Mouse (Mus musculus) thymus, adult 2 months (tissue): Measurements from ENCODE around the gene Tmem33.

ENCODE experiments used
- CTCF ChIP-seq: fragments of 200-500 bp; IDR thresholded peaks from 2 replicates; pipeline ENCODE4 v1.5.1; 2012; ENCODE audit warnings: mild to moderate bottlenecking, control low read depth, low read length, moderate library complexity, borderline replicate concordance; ENCODE audit not compliant: control insufficient read depth, poor library complexity, insufficient read depth; ENCODE audit errors: extremely low read depth
- POLR2A ChIP-seq: fragments of 200-500 bp; IDR thresholded peaks from 2 replicates; pipeline ENCODE4 v1.6.1; 2012; ENCODE audit warnings: mild to moderate bottlenecking, low read length, control low read depth, moderate library complexity; ENCODE audit not compliant: control insufficient read depth, poor library complexity, insufficient read depth; ENCODE audit errors: extremely low read depth

DNA sequence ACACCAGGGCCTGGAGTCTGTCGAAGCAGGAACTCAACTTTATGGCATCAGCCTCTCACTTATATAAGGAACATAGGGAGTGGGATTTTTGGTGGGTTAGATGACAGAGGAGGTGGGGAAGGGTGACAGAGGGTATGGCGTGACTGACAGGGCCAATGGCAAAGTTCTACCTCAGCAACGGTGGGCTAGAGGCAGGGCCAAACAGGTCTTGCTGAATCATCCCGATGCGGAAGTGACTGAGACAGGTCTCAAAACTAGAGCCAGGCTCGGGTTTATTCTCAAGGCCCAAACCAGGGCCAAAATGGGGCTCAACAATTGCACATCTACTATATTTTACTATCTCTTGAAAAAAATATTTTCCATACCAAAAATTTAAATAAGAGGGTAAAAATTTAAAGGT lies 80.4 kb downstream of the Tmem33 start:
- no peak for TF ChIP-seq POLR2A
- no peak for TF ChIP-seq CTCF
